Mouse (Mus musculus) adrenal gland, postnatal 10 days (tissue): ENCODE measurements around the gene Ccna1. TPM values are rescaled to one million over a fixed set of nuclear protein-coding genes. Genes with fewer than 3 reads are reported as not detected.

ENCODE experiments used
- DNase-seq: peaks from one replicate; pipeline ENCODE4 v3.0.0; 2021; ENCODE audit warnings: mixed read lengths
- long read RNA-seq, 2 experiments: library from polyadenylated mRNA; stranded (forward); transcript quantifications; one replicate each; pipeline ENCODE4 v2.0.0; 2021
- total RNA-seq, 2 experiments: library from RNA; stranded (reverse); gene quantifications; 2 replicates each; pipeline ENCODE4 v1.2.3; 2021

Gene Ccna1
- total RNA-seq = under 1 TPM; 0.48 to 0.67 TPM
- long read RNA-seq, experiment 1, partial matches to known transcripts = 0 of 1 reads
- long read RNA-seq, experiment 1, other reads (novel, unspliced or antisense) = 1 of 1 reads
- long read RNA-seq, experiment 2 = 0 reads

DNA sequence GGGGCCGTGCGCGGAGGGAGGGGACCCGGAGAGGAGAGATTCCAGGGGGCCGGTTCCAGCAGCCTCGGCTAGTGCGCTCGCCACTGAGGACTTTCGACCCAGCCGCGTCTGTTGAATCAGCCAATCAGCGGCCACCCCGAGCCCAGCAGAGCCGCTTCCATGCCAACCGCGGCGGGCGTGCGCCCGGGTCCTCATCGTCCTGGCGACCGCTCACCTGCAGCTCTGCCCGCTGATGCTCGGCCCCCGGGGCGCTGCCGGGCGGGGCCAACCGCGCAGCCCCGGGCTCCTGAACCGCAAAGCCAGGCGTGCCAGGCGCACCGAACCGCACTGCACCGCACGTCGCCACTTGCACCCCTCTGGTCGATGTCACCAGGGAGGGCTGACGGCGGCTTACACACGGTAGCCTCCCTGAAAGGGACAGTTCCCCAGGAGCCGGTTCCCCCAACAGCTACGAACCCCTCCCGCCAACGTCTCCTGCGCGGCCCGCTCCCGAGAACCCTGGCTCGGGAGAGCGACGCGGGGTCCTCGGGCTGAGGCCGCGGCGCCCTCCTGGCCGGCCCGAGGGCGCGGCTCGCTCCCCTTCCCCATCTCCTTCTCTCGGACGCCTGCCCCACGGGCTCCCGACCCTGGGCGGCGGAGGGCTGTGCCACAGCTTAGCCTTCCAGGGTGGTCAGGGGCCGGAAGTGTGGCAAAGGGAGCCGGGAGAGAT is at the start of gene Ccna1:
TSS of gene Ccna1 (minus strand) at position 464 of the 709 bp plus-strand sequence.
- DNase-seq = peak; percentile 74

DNA sequence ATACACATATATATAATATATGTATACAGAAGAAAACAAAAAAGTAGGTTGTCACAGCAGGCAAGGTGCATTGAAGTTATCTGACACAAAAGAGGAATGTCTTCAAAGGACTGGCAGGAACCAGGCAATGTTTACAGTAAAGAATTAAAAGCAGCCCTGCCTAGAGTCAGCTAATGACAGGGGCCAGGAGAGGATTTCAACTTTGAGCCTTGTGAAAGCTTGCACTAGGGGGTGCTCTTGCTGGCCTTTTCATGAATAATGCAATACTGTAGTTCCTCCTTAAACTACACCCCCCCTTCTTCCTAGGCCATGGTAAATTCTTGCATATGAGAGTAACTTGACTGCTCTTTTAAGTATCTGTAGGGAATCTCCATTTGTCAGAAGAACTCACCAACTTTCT is 45.8 kb upstream of the Ccna1 start:
- DNase-seq = no peak

DNA sequence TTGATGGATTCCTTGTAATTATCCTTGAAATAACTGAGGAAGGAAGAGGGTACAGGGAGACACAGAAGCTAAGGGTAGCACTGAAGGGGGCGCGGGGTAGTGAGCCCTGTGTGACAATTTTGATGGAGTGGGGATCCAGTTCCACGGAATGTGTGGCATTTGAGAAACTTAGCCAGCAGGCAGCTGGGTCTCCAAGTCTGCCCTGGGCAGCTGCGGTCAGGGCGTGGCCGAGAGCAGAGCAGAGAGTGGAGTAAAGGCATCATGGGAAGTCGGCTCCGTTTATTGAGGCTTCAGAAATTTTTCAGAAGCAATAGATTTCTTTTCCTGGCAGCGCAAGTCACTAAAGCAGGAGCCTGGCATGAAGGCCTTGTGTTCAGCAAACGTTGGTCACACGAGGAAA is 43.7 kb upstream of the Ccna1 start:
- no peak for DNase-seq

DNA sequence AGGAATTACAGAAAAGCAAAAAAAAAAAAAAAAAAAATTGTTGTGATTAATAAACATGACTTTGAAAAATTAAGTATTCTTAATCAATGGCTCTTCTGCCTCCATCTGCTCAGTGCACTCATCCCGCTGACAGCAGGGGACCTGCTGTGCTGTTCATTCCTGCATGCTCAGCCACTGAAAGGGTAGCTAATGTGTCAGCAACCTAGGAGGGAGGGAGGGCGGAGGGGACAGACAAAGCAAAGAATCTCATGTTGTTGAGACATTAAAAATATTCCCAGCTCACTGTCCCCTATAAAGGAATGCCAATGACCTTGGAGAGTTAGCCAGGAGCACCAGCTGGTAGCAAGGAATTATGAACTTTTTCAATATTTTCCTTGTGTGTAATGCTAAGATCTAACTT is 42.7 kb upstream of the Ccna1 start:
- no peak for DNase-seq

DNA sequence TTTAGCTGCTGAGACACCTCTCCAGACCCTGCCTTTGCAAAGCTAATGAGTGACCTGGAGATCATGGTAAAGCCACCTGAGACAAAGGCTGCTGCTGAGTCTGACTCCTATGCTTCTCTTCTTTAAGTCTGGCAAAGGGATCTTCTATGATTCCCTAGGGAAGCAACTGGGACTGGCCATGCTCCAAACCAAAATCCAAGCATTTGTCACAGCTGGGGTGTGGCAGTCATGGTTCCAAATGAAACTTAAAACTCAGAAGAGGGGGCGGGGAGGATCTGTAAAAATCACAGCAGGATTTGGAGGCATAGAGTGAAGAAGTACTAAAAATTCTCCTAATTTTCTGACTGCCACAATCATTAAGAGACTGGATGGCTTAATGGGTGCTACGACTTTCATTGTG is 41.9 kb upstream of the Ccna1 start:
- peak; percentile 25 for DNase-seq

DNA sequence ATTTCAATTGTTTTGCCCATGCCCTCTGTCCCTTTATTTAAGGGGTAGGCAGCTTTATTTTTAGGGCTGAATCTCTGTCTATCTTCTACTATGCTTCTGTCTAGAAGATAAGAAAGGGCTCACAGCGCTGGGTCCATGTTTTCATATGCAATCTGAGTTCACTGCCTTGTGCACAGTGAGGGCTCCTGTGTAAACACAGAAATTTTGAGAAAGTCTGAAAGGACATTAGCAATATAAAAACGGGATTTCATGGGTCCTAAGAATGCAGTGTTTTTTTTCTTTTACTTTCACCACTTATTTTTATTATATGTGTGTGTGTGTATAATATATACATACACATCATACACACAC is 41.3 kb upstream of the Ccna1 start:
- DNase-seq = no peak

DNA sequence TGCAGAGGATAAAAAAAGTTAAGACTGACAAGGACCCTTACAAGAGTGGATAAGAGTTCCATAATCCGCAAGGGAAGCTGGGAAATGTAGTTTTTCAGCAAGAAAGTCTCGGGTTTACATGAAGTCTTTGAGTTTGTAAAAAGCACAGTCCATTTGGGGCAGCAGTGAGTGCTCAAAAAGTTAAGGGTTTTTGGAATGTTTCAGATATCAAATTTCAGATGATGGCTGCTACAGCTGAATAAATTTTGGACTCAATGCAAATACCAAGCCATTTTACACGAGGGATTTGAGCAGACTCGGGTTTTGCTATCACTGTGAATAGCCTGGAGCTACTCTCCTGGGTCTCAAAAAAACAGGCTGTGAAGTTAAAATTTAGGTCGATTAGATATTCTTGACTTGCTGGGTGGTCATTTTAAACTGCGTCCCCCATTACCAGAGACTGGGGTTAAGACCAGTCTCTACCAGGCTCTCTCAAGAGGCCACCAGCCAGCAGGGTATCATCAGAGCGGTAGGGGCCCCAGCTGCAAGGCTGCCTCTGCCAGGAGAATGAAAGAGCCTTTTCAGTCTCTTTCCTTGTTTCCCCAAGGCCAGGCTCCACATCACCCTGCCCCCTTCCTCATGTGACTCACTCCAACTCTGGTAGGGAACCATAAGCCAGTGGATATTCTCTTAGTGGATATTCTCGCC is 40.8 kb upstream of the Ccna1 start:
- peak; percentile 54 for DNase-seq

DNA sequence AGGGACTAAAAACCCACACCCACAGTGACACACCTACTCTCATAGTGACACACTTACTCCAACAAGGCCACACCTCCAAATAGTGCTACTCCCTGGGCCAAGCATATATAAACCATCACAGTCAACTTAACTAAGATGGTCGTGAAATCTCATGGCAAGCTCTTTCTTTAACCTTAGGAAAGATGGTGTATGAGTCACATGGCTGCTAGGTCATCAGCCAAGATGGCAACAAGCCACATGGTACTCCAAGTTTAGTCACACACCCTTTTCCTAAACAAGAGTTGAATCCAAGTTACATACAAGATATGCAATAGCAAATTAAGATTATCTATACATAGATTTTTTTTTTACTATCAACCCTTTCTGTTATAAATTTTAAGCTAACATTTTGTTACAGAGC is 37.9 kb upstream of the Ccna1 start:
- no peak for DNase-seq

DNA sequence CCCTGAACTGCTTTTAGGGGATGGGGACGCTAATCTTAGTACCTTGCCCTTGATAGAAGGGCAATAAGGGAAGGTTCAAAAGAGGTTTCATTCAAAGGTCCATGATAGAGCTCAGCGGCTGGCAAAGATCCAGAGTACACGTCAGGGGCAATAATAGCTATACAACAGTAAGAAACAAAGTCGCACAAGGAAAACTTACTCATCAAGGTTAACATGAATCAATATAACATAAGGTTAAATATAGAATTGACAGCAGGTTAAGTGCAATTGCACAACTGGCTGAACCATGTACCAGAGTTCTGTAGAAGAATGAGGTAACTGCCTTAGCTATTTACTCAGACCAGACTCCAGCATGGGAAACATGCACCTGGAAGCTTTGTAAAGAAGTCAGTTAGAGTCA is 34.0 kb upstream of the Ccna1 start:
- no peak for DNase-seq

DNA sequence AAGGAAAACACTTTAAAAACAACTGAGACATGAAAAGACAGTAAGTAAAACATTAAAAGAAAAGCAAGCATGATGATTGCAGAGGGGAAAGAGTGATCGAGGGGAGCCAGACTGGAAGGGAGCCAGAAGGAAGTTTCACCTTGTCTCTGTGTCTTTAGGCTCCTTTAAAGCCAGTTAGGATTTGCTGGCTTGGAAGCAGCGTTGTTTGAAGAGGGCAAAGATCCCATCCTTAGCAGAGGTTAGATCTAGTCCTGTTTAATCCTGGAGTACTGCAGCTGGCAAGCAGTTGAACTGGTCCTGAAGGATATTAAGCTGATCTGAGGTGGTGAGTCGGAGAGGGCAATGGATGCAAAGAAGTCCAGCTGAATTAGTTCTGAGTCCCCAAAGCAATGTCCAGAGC is 33.5 kb upstream of the Ccna1 start:
- DNase-seq = no peak

DNA sequence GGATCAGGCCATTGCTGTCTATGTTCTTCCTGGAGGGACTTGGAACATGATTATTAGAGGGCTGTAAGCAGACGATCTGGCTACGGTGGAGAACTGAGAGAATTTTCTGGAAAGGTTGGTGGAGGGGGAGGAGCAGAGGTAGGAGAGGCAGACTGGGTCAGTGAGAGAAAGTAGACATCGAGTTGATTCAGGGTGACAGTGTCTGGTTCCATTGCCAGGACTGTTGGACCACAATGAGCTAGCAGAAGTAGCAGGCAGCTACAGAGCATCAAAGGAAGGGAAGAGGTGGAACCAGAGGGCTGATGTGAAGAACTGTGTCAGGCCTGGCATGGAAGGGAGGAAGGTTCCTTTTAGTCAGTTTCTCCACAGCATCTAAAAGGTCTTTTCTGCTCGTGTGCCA is 33.1 kb upstream of the Ccna1 start:
- no peak for DNase-seq

DNA sequence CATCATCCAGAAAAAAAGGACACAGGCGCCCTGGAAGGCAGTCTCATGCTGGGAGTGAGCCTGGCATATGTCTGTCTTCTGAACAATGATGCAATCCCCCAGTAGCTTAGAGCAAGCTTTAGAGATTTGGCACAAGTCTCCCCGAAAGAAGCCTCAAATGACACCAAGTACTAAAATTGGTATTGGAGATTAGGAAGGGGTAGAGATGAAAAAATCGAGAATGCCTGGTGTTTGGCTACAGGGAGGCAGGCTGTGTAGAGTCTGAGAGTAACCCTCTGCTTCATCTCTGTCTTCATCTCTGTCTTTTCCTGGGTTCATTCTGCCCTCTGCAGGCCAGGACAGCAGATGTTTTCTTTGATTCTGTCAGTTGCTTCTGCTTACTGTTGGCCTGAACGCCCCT is 32.1 kb upstream of the Ccna1 start:
- no peak for DNase-seq

DNA sequence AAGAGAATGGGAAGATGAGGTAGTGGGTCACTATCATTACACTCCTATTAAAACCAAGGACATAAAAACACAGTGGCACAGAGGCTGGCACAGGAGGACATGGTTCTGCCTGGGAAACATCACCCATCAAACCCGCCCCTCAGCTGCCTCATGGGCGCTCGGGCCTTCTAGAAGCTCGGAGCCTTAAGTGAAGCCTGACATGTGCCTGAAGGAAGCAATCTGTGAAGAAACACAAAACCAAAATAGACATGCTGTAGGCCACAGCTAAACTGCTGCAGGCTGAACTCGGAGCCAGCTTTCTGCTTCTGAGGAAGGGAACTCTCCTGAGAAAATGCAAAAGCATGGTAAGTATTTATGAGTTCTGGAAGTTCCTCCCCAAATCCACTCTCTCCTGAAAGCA is 31.6 kb upstream of the Ccna1 start:
- no peak for DNase-seq

DNA sequence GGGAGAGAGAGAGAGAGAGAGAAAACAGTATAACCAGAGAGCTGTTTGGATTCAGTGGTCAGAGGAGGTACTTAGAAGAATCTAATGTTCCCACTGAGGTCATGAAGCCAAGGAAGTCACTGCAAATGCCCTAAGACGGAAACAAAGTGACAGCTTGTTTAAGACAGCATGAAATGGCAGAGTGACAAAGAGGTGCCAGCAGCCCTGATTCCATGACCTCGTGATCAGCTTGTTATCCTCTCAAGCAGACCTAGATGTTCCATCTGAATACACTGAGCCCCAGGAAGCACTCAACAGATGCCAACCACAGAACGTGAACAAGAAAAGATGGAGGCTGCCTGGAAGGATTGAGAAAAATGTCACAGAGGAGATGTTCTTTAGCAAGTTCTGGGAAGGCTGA is 30.4 kb upstream of the Ccna1 start:
- no peak for DNase-seq

DNA sequence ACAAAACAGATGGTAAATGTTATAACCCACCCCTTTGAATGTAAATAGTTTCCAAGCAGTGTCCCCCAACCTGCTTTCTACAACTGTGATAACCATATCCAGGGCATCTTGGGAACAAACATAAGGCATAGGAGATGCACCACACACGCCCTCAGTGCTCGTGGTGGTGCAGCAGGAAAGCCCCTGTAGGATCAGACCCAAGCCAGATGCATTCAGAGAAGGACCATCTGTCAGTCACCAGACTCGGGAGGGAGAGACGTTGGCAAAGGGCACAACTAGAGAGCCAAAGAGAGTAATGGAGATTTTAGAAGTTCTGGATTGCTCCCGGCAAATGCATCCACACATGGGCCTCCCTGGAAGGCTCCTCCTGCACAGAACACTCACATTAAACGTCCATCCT is 29.5 kb upstream of the Ccna1 start:
- no peak for DNase-seq

DNA sequence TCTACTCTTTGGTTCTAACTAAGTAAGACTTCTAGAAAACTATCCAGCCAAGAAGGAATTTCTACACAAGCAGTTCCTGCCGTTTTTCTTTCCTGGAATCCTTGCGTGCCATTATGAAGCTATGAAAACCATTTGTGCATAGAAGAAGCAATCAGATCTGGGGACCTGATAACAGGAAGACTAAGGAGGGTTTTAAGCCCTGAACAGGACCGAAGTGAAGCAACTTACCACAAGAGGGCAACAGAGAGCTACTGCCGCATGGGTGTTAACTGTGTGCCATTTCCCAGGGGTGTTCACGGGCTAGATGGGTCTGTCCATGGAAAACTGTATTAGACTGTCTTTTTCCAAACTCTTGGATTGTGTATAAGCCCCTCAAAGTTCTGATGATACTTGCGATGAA is 24.8 kb upstream of the Ccna1 start:
- peak; percentile 82 for DNase-seq

DNA sequence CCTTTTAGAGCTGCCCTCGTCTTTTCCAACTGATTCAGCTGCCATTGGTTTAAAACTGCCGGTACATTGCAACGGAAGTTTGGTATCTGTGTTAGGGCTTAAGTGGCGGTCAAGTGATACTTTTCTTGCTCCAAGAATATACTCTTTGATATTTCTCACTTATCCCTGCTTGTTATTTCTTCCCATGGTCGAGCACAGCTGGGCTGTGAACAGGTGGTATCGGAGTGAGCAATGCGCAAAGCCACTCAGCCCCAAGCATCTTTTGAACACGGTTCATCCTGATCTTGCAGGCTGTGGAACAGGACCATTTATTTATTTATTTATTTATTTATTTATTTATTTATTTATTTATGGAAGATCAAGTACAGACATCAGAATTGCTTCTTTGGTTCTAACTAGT is 24.3 kb upstream of the Ccna1 start:
- no peak for DNase-seq

DNA sequence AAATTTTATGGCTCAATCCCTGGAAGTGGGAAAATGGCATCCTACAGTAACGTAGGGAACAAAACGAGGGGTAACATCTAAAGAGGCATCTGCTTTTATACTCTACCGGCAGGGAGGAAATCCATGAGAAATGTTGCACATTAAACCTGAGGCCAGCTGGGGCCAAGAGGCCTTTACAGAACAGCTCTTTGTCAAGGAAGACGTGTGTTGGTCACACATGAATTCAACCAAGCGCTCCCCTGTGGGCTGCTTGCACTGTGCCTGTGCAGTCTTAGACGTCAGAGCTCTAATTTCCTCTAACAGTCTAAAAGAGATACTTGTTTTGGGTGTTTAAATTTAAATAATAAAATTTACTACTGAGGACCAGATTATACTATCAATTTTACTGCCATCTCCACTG is 22.9 kb upstream of the Ccna1 start:
- no peak for DNase-seq

DNA sequence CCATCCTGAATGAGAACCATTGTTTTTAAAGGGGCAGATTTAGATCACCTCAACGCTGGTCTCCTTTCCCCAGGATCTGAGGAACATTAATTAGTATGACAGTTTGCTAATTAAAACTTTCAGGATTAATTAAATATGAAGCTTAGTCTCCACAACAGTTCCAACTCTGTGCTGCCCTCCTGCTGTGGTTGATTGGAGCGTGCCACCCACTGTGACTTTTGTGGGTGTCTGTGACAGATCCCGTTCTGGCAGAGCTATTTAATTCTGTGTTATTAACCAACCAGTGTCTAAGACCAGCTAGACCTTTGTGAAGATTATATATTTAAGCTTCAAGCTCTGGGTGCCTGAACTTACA is 20.0 kb upstream of the Ccna1 start:
- DNase-seq = no peak

DNA sequence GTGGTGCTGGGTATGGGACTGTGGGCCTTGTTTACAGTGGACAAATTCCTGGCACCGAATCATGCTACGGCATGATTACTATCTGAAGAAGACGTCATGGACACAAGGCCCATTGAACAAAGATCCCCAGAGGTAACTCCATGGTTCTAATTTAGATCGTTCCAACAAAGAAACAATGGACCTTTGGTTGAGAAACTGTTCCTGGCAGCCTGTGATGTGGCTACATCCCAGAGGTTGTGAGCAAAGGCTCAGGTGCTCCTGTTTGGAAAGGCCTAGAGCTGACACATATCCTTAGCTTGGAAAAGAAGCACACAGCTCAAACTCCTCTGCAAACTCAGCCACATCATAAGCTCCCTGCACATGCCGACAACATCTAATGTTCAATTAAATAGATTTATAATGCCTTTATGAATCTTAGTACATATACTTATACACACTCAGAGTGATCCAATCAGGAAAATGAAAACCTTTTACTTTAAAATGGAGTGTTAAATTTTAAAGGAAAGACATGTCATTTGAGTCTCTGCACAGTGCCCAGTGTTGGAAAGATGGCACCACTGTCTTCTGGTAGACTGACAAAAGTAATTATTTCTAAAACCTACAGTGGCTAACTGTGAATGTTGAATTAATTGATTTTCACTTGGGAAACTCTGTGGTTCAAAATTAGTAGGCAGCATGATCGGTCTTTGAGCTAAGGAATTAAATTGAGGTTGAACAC is 19.4 kb upstream of the Ccna1 start:
- no peak for DNase-seq

DNA sequence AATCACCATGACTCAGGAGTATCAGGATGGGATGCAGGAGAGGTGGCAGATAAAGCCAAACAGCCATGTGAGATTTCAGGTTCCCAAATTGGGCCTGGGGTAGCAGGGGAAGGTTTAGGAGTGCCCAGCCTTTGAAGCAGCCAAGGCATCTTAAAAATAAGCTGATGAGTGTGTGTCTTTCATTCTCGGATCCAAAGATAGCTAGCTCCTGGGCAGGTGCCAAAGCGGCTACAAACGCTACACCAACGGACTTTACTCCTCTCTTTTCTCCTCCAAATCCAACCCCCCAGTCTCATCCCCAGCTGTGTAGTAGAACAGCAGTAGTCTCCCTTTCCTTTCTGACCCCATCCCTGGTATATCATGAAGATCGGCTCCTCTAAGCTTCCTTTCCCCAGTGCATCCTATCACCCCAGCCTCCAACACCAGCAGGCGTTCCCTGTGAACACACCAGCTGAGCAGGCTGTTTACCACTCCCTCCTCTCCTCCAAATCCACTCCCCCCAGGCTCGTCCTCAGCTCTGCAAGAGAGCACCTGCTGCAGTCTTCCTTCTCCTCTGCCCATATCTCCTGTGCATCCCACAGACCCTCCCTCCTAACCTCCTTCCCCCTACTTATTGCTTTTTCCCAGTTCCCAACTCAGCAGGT is 12.6 kb upstream of the Ccna1 start:
- DNase-seq = no peak

DNA sequence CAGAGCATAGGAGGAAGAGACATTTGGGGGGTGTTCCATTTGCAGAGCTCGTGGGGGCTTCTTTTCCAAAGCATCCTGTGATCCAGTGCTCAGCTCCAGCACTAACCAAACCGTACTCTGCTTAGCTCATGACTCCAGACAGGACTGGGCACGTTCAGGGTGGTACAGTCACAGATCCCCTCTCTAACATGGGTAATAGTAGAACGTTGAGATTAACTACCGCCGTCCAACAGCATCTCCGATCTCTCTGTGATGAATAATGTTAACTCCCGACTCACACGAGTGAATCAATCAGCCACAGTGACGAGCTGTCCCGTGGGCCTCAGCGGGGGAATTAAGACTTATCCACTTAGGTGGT is 11.3 kb upstream of the Ccna1 start:
- no peak for DNase-seq
